Mouse (Mus musculus) neural tube, embryonic 13.5 days (tissue): Measurements from ENCODE around the gene Nccrp1. TPM values are rescaled to one million over a fixed set of nuclear protein-coding genes. Genes with fewer than 3 reads are reported as not detected.
"Not testable (repeated sequence)": the region's sequence is repeated elsewhere in the genome, so short reads cannot be mapped to it uniquely, and the experiment has no call there.

Experiments
- ATAC-seq: fragments of 200-750 bp; cut with Nextera tagmentation; 2 replicates; pipeline ENCODE4 v1.8.0; 2017; ENCODE audit warnings: low read depth, mild to moderate bottlenecking, moderate TSS enrichment, moderate library complexity
- H3K27ac ChIP-seq: fragments of 300-500 bp; sonication (generic); replicated peaks from 2 replicates; pipeline ENCODE4 v1.5.1; 2015; ENCODE audit warnings: moderate library complexity, mild to moderate bottlenecking, inconsistent platforms
- H3K27me3 ChIP-seq: fragments of 300-500 bp; sonication (generic); 2 replicates; pipeline ENCODE4 v1.6.1; 2015; ENCODE audit warnings: mild to moderate bottlenecking, inconsistent platforms
- H3K36me3 ChIP-seq: fragments of 300-500 bp; sonication (generic); 2 replicates; pipeline ENCODE4 v1.6.1; 2015; ENCODE audit warnings: mild to moderate bottlenecking, inconsistent platforms
- H3K4me1 ChIP-seq: fragments of 300-500 bp; sonication (generic); replicated peaks from 2 replicates; pipeline ENCODE4 v1.6.1; 2015; ENCODE audit warnings: inconsistent platforms
- H3K4me2 ChIP-seq: fragments of 300-500 bp; sonication (generic); 2 replicates; pipeline ENCODE4 v1.6.1; 2015; ENCODE audit warnings: inconsistent platforms, mild to moderate bottlenecking, moderate library complexity
- H3K4me3 ChIP-seq: fragments of 300-500 bp; sonication (generic); 2 replicates; pipeline ENCODE4 v1.5.1; 2015; ENCODE audit warnings: mild to moderate bottlenecking, inconsistent platforms
- H3K9ac ChIP-seq: fragments of 300-500 bp; sonication (generic); 2 replicates; pipeline ENCODE4 v1.6.1; 2015; ENCODE audit warnings: moderate library complexity, mild to moderate bottlenecking, inconsistent platforms
- H3K9me3 ChIP-seq: fragments of 300-500 bp; sonication (generic); 2 replicates; pipeline ENCODE4 v1.6.1; 2016; ENCODE audit warnings: inconsistent platforms
- WGBS: fragments of 180-500 bp; shearing (Covaris S2); methylation state at CpG from one replicate; pipeline ENCODE4 v1.1.7; 2015; 5-methylcytosine and 5-hydroxymethylcytosine counted together
- polyA plus RNA-seq: library from polyadenylated mRNA; unstranded; fragments of >200 nt; fragmentation: Nextera tagmentation; extraction: Ambion mirVana; gene quantifications from 2 replicates; pipeline ENCODE4 v1.2.1, GENCODE M21; 2015

Gene Nccrp1
- polyA plus RNA-seq, 1 experiment from 2014 or later = not detected

GRCm38 (mm10) chr7:28545048-28545890 lies 1.8 kb downstream of the Nccrp1 start:
- H3K4me1 ChIP-seq = peaks cover 21% of the 10 kb centered on the region
- no peak for ATAC-seq

GRCm38 (mm10) chr7:28544051-28544601 lies 2.9 kb downstream of the Nccrp1 start:
- H3K4me3 ChIP-seq = peak overlapping the region; percentile 11
- 0 out of 2 replicates have a peak overlapping the region, but pooled peaks have one; percentile 22 for H3K9ac ChIP-seq
- peaks cover 21% of the 10 kb centered on the region for H3K4me1 ChIP-seq
- no peak overlapping the region for H3K27ac ChIP-seq
- H3K4me2 ChIP-seq = peak overlapping the region; percentile 46
- no peaks in the 10 kb centered on the region for H3K9me3 ChIP-seq
- peaks cover 46% of the 10 kb centered on the region for H3K27me3 ChIP-seq
- no peaks in the 10 kb centered on the region for H3K36me3 ChIP-seq
- 1% methylated on average over 25 of the region's 27 CpGs for whole genome bisulfite sequencing
- no peak for ATAC-seq

More at GRCm38 (mm10) chr7:28545048-28545890, 1.8 kb downstream of the Nccrp1 start:
- H3K27ac ChIP-seq = no peak overlapping the region
- no peak overlapping the region for H3K4me3 ChIP-seq
- H3K4me2 ChIP-seq = no peak overlapping the region
- no peaks in the 10 kb centered on the region for H3K9me3 ChIP-seq
- no peak overlapping the region for H3K9ac ChIP-seq
- 21% methylated on average over 14 of the region's 14 CpGs for WGBS
- no peaks in the 10 kb centered on the region for H3K36me3 ChIP-seq
- H3K27me3 ChIP-seq = peaks cover 46% of the 10 kb centered on the region

- no peak within 1 kb of the TSS for H3K9ac ChIP-seq
- H3K4me1 ChIP-seq = peaks cover 9% of the 10 kb centered on the region
- no peaks in the 10 kb centered on the region for H3K36me3 ChIP-seq
- no peak for ATAC-seq
- 80% methylated on average over 4 of the region's 4 CpGs for WGBS
- no peak within 1 kb of the TSS for H3K4me2 ChIP-seq
- H3K27me3 ChIP-seq = peaks cover 18% of the 10 kb centered on the region
- H3K9me3 ChIP-seq = no peaks in the 10 kb centered on the region
- H3K4me3 ChIP-seq = no peak within 1 kb of the TSS
- H3K27ac ChIP-seq = no peak within 1 kb of the TSS
Observed at GRCm38 (mm10) chr7:28540526-28540925, 6.5 kb downstream of the Nccrp1 start, which contains the start of gene Sycn. Gene Sycn (plus strand): TSS chr7:28540885.

GRCm38 (mm10) chr7:28538886-28539285 lies 8.2 kb downstream of the Nccrp1 start:
- H3K27ac ChIP-seq, H3K4me2 ChIP-seq, H3K4me1 ChIP-seq, H3K4me3 ChIP-seq, ATAC-seq, H3K9me3 ChIP-seq, H3K36me3 ChIP-seq, H3K27me3 ChIP-seq, H3K9ac ChIP-seq: not testable (repeated sequence)
- 94% methylated on average over 6 of the region's 6 CpGs for WGBS

GRCm38 (mm10) chr7:28532005-28532404 lies 15.0 kb downstream of the Nccrp1 start:
- no peak overlapping the region for H3K4me3 ChIP-seq
- no peaks in the 10 kb centered on the region for H3K9me3 ChIP-seq
- no peak overlapping the region for H3K27ac ChIP-seq
- ATAC-seq = no peak
- no peak overlapping the region for H3K4me2 ChIP-seq
- 77% methylated on average over 8 of the region's 8 CpGs for WGBS
- no peaks in the 10 kb centered on the region for H3K36me3 ChIP-seq
- H3K27me3 ChIP-seq = 0 out of 2 replicates have a peak, but pooled peaks cover 4% of the 10 kb centered on the region
- no peaks in the 10 kb centered on the region for H3K4me1 ChIP-seq
- no peak overlapping the region for H3K9ac ChIP-seq

GRCm38 (mm10) chr7:28527922-28528719 lies 18.9 kb downstream of the Nccrp1 start:
- no peaks in the 10 kb centered on the region for H3K9me3 ChIP-seq
- H3K4me1 ChIP-seq = no peaks in the 10 kb centered on the region
- H3K9ac ChIP-seq = no peak overlapping the region
- no peak overlapping the region for H3K4me3 ChIP-seq
- H3K36me3 ChIP-seq = no peaks in the 10 kb centered on the region
- 0 out of 2 replicates have a peak, but pooled peaks cover 4% of the 10 kb centered on the region for H3K27me3 ChIP-seq
- H3K4me2 ChIP-seq = no peak overlapping the region
- no peak for ATAC-seq
- H3K27ac ChIP-seq = no peak overlapping the region
- WGBS = 8% methylated on average over 19 of the region's 19 CpGs

- 67% methylated on average over 5 of the region's 6 CpGs for whole genome bisulfite sequencing
- H3K9ac ChIP-seq, H3K4me1 ChIP-seq, H3K9me3 ChIP-seq, H3K27ac ChIP-seq, H3K27me3 ChIP-seq, H3K4me3 ChIP-seq, H3K36me3 ChIP-seq, ATAC-seq, H3K4me2 ChIP-seq: not testable (repeated sequence)
Observed at GRCm38 (mm10) chr7:28522536-28522935, 24.5 kb downstream of the Nccrp1 start, which contains the start of gene Ifnl3. Gene Ifnl3 (plus strand): TSS chr7:28522836.

GRCm38 (mm10) chr7:28511441-28511840 lies 35.6 kb downstream of the Nccrp1 start:
- Histone ChIP-seq H3K27me3 (no peaks in the 10 kb centered on the region), H3K36me3 (no peaks in the 10 kb centered on the region), H3K9ac (no peak overlapping the region), H3K9me3 (no peaks in the 10 kb centered on the region), H3K4me1 (no peaks in the 10 kb centered on the region), H3K4me3 (no peak overlapping the region), H3K4me2 (no peak overlapping the region), H3K27ac (no peak overlapping the region)
- WGBS = 79% methylated on average over 8 of the region's 8 CpGs
- ATAC-seq = no peak

GRCm38 (mm10) chr7:28510405-28510974 lies 36.6 kb downstream of the Nccrp1 start, which contains the start of gene Ifnl2:
Gene Ifnl2 (minus strand): TSS chr7:28510455.
- H3K4me1 ChIP-seq, H3K9ac ChIP-seq, H3K27me3 ChIP-seq, H3K27ac ChIP-seq, ATAC-seq, H3K9me3 ChIP-seq, H3K4me2 ChIP-seq, H3K4me3 ChIP-seq, H3K36me3 ChIP-seq: not testable (repeated sequence)
- WGBS = 68% methylated on average over 8 of the region's 8 CpGs

- H3K36me3 ChIP-seq, H3K27me3 ChIP-seq, H3K27ac ChIP-seq, H3K4me2 ChIP-seq, H3K4me3 ChIP-seq, ATAC-seq, H3K9me3 ChIP-seq, H3K4me1 ChIP-seq, H3K9ac ChIP-seq: not testable (repeated sequence)
- WGBS = 69% methylated on average over 2 of the region's 2 CpGs
Observed at GRCm38 (mm10) chr7:28509121-28509520, 37.9 kb downstream of the Nccrp1 start.

- Histone ChIP-seq H3K9ac (no peak overlapping the region), H3K9me3 (peaks cover 6% of the 10 kb centered on the region; the same call in 1 of the 2 replicates), H3K27ac (no peak overlapping the region), H3K4me3 (no peak overlapping the region), H3K4me2 (no peak overlapping the region), H3K36me3 (no peaks in the 10 kb centered on the region), H3K4me1 (no peaks in the 10 kb centered on the region), H3K27me3 (peaks cover 9% of the 10 kb centered on the region; the same call in 1 of the 2 replicates)
- no peak for ATAC-seq
- 6% methylated on average over 5 of the region's 5 CpGs for WGBS
Observed at GRCm38 (mm10) chr7:28505585-28505984, 41.5 kb downstream of the Nccrp1 start.
